Mouse (Mus musculus) thymus, postnatal 14 days (tissue): Measurements from ENCODE around the gene Abhd17b.
"Not testable (repeated sequence)": the region's sequence is repeated elsewhere in the genome, so short reads cannot be mapped to it uniquely, and the experiment has no call there.

Experiments used
- DNase-seq: peaks from one replicate; pipeline ENCODE4 v3.0.0; 2021

Gene Abhd17b

DNA sequence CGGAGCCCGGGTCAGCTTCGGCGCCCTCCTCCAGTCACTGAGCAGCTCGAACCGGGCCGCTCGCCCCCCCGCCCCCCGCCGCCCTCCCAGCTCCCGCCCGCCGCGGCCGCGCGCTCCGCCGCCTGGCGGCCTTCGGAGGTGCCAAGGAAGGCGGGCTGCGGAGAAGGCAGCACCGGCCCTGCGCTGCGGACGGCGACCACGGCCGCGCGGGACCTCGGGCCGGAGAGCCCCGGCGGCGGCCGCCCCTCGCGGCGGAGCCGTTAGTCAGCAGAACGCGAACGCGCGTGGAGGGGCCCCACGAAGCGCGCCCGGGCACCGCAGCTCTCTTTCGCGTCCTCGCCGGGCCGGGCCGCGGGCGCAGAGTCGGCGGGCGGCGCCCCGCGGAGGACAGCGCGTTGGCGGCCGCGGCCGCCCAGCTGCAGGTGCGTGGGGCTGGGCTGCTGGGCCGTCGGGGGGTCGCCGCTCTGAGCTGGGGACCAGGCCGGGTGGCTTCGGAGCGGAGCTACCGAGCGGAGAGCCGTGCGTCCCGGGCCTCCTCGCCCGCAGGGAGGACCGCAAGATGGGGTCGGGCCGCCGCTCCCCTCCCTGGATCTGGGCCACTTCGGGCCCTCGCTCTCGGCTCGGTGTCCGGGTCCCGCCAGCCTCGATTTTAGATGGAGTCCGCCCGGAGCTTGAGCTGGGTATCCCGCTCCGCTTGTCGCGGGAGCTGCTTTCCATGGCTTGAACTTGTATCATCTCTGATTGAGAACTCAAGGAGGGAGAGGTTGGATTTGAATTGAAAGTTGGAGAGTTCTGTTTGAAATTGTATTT is at the start of gene Abhd17b:
Abhd17b (plus strand) TSS at position 14 of the 810 bp plus-strand sequence.
- peak; percentile 58 for DNase-seq

DNA sequence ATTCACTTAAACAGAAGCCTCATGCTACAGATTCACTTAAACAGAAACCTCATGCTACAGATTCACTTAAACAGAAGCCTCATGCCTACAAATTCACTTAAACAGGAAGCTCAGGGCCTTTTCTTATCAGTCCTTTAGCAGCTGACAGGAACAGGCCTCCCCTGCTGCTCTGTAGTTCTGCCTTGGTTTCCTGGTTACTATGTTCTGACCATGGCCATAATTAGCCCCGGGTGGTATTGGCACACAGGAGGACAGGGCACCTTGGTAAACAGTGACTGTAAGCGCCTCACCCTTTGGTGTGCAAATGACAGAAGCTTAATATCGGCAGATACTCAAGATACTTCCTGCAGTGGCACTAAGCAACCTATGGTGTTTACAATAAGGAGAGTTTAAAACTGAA is 49.1 kb upstream of the Abhd17b start:
- no peak for DNase-seq

DNA sequence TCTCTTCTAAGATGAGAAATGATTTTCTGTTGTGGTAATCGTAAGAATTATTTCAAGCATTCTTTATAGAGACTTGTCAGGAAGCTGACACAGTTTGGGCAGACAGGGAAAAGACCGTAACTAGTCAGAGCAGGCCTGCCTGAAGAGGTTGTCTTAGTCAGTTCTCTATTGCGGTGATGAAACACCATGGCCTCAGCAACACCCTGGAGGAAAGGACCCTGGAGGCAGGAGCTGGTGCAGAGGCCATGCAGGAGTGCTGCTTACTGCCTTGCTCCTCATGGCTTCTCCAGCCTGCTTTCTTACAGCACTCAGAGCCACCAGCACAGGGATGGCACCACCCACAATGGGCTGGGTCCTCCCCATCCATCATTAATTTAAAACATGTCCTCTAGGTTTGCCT is 47.7 kb upstream of the Abhd17b start:
- no peak for DNase-seq

DNA sequence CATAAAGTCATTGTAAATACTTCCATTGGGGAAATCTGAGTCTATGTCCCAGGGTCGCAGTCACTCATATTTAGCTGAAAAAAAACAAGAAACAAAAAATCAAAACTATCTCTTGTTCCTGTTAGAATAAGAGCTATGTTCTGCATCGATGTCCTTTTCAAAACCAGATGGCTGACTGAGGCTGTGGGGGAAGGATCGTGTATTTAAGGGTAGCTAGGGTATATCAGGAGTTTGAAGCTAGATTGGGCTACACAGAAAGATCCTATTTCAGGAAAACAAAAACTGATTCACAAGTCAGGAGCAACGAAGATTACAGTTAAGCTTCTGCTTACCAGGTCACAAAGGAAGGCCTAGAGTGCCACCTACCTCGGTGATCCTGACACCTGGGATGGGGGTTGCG is 42.7 kb upstream of the Abhd17b start:
- no peak for DNase-seq

DNA sequence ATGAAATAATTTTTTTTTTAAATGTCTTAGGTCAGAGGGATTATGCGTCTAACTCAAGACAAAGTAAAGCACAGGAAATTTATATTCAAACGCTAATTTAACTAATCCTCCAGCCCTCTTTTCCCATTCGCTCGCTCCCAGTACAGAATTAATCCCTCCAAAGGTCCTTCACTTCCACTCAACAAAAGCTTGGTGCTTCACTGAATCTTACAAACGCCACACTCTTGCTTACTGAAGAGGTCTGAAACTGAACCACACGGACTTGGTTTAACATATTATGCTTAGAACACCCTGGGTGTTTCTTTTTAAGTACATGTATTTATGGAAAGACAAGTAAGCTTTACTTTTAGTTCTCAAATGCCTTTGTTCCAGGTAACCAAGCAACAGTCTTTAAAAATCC is 41.7 kb upstream of the Abhd17b start:
- DNase-seq = no peak

DNA sequence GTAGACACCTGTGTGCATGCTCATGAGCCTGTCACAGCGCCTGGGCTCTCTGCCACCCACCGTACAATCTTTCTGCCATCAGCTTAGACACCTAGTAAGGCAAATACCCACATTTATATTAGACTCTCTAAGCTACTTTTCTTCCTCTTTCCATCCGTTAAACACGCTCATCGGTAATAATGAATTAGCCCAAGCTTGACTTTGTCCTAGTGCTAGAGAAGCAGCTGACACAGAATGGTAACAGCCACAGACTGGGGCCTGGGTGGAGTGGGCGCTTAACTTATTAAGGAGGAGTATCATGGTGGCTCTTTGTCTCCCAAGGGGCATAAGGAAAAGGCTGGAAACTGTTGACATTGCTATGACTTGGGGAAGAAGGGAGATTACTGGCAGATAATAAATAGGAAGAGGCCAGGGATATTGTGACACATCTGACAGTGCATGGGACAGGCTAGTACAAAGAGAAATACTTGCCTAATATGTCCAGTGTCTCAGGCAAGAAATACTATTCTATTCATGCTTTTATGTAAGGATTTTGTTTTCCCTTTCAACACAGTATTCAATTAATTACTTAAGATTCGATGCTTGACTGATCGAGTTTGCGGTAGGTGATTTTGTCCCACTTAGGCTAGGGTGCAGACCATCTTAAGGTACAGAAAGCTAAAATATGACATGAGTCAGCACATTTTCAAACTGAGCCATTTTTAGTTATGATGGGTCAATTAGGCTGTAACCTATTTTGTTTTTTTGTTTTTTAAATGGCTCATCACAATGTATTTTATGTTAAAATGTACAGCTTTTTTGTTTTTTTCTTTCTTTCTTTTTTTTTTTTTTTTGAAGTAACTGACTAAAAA is 41.0 kb upstream of the Abhd17b start:
- no peak for DNase-seq

DNA sequence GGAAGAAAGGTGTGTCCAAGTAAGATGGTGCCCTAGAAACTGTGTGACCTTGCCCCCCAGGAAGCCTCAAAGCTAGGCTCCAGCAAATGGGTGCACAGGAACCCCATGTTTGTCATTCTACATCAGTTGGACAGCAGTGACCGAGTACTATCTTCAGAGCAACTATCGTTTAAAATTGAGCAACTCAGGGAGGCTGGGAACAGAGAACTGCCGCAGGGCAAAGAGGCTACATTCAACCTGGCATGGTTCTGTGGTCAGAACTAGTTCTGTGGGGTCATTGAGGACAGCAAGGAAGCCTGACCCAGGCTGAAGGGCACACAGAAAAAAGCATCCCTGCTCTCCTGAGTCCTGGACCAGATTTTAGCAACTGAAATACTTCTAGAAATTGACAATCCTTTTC is 37.2 kb upstream of the Abhd17b start:
- no peak for DNase-seq

DNA sequence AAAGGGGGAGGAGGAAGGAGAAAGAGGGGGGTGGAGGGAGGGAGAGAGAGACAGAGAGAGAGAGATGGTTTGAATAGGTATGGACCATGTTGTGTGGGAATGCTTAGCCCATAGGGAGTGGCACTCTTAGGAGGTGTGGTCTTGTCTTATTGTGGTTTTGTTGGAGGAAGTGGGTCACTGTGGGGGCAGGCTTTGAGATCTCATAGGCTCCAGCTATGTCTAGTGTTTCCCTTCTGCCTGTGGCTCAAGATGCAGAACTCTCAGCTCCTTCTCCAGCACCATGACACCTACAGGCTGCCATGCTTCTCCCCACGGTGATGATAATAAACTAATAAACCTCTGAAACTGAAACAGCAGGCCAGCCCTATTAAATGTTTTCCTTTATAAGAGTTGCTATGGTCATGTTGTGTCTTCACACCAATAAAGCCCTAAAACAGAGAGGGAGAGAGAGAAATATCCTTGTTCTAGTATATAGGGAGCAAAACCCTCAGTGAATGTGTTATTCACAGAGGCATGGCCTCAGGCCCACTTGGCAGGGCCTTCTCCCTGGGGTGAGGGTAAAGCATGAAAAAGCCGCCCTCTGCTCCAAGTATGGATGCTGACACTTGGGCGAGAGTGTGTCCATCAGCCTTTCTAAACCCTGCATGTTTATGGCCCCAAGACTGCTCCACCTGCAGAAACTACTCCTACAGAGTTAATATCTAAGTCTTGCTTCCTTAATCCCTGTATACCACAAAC is 29.4 kb upstream of the Abhd17b start:
- no peak for DNase-seq

DNA sequence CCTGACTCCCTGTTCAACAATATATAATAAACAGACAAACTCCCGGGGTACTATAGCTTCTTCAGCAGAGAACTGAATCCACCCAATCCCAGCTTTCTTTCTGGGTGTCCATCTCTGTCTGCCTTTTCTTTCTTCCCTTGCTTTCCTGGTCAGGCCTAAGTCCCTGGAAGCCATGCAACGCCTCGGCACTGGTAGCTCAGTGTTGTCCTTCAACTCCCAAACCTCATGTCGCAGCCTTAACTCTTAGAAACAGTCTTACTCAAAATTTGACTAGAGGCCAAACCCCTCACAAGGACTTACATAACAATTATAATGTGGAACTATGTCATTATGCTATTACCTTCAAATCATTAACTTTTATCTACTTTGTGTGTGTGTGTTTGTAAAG is 28.8 kb upstream of the Abhd17b start:
- no peak for DNase-seq

DNA sequence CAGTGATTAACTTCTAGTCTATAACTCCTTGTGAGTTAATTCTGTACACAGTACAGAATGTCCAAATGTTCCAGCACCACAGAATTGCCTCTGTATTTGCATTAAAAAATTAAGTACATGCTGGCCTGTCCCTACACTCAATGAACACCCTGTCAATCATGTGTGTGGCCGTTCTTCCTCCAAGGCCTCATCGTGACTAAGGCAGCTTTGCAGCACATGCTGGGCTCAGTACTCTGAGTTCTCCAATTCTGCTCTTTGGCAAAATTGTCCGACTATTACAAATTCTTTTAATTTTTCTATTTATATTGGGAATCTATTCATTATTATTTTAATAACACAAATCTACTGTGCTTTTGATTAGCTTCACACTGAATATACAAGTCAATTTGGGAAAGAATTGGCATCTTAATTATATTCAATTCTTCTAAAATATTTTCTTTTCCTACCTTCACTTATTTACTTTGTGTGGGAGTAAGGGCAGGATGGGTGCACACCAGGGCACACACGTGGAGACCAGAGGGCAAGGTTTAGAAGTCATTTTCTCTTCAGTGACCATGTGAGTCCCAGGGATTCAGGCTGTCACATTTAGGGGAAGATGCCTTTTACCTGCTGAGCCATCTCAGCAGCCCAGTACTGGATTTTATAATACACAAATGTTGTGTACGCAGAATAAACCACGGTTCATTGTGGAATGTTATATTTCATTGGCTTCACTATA is 26.6 kb upstream of the Abhd17b start:
- no peak for DNase-seq

DNA sequence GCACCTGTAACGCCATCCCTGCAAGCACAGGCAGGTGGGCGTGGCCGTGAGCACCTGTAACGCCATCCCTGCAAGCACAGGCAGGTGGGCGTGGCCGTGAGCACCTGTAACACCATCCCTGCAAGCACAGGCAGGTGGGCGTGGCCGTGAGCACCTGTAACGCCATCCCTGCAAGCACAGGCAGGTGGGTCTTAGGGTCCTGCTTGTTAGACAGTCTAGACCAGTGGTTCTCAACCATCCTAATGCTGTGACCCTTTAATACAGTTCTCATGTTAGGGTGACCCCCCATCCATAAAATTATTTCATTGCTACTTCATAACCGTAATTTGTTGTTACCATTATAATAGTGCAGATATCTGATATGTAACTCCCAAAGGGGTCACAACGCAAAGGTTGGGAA is 24.5 kb upstream of the Abhd17b start:
- not testable (repeated sequence) for DNase-seq

DNA sequence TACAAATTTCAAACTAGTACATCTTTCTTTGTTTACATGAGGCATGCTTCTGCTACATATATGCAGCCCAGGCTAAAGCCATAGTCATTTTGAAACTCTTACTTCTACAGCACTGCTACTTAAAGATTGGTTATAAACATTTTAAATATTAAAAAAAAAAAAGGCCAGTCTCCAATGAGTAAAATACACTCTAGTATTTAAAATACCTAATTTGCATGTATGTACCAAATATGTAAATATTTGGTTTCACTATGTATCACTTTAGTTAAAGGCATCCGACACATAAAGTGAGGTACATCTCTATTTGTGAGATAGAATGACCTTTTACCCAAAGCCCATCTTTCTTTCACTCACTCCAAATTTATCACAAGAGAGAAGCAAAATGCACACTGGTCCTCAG is 24.0 kb upstream of the Abhd17b start:
- DNase-seq = no peak

DNA sequence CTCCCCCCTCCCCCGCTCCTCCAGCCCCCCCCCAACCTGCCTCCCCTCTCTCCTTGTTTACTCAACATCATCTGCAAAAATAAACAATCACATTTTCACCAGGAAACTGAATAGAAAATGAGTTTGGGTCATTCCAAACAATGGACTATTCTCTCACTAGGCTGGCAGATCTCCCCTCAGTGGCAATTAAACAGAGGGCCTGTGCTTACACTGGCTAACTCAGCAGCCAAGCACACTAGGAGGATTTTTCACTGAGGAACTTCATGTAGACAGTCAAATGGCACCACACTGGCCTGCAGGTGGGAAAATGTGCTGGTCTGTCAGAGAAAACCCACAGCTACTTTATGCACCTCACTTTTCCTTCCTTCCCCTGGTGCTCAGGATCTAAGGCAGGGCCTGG is 23.5 kb upstream of the Abhd17b start:
- DNase-seq = no peak

DNA sequence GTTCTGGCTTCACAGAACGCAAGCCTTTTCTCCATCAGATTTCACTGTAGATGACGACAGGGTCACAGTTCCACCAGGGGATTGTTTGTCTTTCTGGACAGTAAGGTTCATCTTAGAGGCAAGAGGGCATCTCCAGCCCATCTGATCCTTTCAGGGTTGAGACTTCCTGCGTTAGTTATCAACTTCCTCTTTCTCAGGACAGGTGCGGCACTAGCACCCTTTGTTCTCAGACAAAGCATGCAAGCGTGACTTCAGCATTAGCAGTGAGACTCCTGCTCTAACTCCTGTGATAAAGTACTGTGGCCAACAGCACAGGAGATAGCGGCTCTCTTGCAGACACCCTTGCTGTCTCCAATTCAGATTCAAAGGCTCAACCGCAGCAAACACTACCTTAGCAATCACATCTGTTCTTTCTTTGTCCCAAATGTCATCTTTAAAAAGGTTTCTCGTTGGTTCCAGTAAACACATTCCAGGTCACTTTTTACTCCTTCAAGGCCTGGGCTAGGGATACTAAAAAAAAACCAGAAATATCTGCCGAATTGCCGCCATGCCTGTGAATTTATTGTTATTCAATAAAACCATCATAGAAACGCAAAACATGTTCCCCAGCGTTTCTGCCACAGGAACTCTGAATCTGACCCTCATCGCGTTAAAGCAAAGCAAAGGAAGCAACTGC is 22.2 kb upstream of the Abhd17b start:
- peak; percentile 60 for DNase-seq

DNA sequence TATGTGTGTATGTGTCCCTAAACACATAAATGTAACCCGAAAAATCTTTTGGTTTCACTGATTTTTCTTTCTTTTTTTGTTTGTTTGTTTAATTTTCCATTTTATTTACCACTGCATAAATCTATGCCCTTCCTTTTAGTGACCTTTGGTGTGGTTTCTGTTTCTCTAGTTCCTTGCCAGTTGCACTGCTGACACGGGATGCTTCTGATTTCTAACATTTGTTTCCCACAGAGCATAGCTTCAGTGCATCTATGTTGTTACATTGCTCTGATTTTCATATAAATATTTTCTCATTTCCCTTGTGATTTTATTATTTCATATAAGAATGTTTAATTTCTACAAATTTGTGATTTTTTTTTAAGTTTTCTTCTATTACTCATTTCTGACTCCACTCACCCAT is 17.6 kb upstream of the Abhd17b start:
- no peak for DNase-seq

DNA sequence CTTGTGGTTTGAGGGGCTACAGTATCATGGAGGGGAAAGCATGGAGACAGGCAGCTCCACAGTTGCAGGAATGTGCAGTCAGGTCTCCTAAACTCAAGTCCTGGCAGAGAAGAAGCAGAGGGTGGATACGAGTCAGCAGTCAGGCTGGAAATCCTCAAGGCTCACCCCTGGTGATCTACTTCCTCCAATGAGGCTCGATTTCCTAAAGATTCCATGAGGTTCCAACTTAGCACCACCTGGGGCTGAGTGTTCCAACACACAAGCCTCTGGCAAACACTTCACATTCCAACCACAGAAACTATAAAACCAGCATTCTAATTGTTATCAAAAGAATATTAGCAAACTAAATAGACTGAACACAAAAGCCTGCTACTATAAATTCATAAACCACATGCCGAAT is 16.1 kb upstream of the Abhd17b start:
- no peak for DNase-seq

DNA sequence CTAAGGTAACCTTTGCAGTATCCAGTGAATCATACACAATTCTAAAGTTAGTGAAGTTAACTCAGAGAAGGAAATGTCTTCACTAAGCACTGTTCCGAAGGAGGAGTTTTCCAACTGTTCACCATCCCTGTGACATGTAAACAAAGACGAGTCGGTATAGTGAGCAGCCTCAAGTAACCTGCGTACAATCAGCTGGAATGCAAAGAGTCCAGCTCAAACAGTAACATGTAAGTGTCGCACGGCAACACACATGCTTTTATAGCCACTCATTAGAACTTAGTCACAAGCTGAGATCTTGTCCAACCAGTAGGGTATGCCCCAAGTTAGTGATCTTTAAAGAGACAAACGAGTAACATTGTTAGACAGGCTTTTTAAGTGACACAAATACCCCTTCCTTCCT is 15.3 kb upstream of the Abhd17b start:
- no peak for DNase-seq

DNA sequence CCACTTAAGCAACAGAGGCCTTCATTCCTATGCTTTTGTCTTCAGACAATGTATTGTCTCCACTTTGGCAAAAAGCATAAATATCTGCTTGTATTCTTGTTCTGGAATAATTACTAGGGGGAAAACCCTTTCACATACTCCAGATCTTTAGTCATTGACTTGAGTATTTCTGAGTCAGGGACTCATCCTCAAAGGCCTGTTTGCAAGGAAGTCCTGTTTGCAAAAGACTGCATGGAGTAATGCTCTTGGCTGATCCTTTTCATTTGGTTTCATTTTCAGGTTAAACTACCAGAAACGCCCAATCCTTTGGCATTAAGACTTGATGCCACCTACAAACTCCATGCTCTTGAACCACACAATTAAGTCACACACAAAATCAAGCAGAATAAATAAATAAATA is 9.1 kb upstream of the Abhd17b start:
- DNase-seq = no peak

DNA sequence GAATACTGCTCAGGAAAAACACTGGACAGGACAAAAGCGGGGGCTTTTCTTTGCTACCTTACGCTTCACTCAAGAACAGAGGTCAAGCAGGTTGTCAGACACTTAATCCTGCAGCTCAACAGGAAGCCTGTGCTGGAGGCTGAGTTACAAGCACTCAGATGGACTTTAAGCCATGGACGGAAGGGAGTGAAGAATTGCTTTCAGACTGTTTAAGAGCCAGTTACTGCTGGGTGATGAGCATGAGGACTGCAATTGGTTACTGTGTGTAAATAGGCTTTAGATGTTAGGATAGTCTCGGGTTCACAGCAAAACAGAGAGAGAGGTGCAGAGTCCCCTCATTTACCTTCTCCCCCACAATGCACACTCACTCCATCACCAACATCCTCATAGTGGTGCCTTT is 7.7 kb upstream of the Abhd17b start:
- DNase-seq = no peak

DNA sequence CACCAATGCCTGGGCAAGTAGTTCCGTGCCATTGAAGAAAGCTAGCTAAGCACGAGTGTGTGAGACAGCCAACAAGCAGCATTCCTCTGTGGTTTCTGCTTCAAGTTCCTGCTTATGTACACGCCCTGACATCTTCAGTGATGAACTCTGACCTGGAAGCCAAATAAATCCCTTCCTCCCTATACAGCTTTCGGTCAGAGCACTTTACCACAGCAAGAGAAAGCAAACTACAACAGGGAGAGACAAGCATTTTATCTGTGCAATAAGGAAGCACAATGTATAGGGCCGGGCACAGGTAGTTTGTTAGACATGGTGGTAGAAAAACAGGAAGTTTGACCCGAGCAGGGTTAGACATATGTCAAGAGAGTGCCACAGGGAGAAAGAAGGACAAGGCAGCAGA is 6.8 kb upstream of the Abhd17b start:
- no peak for DNase-seq

DNA sequence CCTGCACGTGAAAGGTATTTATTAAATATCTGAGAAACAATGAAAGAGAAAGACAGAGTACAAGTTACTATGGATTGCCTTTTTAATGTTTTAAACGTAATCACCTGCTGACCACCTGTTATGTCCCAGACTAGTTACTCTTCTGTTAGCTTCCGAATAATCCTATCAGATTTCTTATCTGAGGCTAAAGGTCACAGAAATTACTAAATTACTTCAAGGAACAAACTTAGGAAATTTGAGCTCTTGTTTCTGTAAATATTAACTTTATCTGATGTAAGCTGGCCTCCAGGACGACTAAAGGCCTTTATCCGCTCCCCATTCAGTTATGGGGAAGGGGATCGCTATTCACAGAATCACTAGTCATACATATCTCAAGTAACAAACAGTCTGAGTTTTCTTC is 1.3 kb upstream of the Abhd17b start:
- DNase-seq = no peak
